Mouse (Mus musculus) CH12.LX (cell line): ENCODE data around the gene Gcdh. TPM values are rescaled to one million over a fixed set of nuclear protein-coding genes. Genes with fewer than 3 reads are reported as not detected.
A peak's percentile ranks its signal among the peaks of the same experiment; 100 is the strongest.

Source experiments
- DNase-seq: peaks from one replicate; pipeline ENCODE4 v3.0.0-alpha.2; 2013; ENCODE audit errors: extremely low read depth
- H3K27ac ChIP-seq: 2 replicates; pipeline ENCODE4 v1.5.1; 2012; ENCODE audit warnings: low read depth, mild to moderate bottlenecking, control low read depth, moderate library complexity; ENCODE audit not compliant: insufficient read depth
- H3K27me3 ChIP-seq: replicated peaks from 2 replicates; pipeline ENCODE3; 2012; ENCODE audit warnings: inconsistent platforms
- H3K36me3 ChIP-seq, 2 experiments: replicated peaks in 1 of 2; 2 replicates each; pipeline versions ENCODE3 to v1.6.1; 2012; ENCODE audit warnings: inconsistent platforms in 1 of 2, low read length in 1 of 2, mild to moderate bottlenecking in 1 of 2, mixed read lengths in 1 of 2, moderate library complexity in 1 of 2; ENCODE audit not compliant: control insufficient read depth in 1 of 2, insufficient read depth in 1 of 2
- H3K4me1 ChIP-seq, 2 experiments: 2 replicates each; pipeline ENCODE4 v1.6.1; 2012; ENCODE audit warnings: inconsistent platforms in 1 of 2, moderate library complexity in 1 of 2; ENCODE audit not compliant: insufficient read depth in 2 of 2, control insufficient read depth in 1 of 2
- H3K4me2 ChIP-seq: 2 replicates; pipeline ENCODE4 v1.6.1; 2012; ENCODE audit warnings: low read depth, mild to moderate bottlenecking, control low read depth; ENCODE audit not compliant: poor library complexity, insufficient read depth, severe bottlenecking
- H3K4me3 ChIP-seq, 3 experiments: fragments of 150-350 bp in 1 of 3; sonication (generic) in 1 of 3; replicated peaks in 1 of 3; 2 replicates each; pipeline versions ENCODE3 to v1.5.1; 2011 to 2012; ENCODE audit warnings: low read depth in 2 of 3, low read length in 2 of 3, mild to moderate bottlenecking in 2 of 3, moderate library complexity in 2 of 3, control low read depth in 1 of 3, improper control_type of control experiment in 1 of 3, inconsistent platforms in 1 of 3, mixed read lengths in 1 of 3; ENCODE audit not compliant: poor library complexity in 1 of 3
- H3K79me2 ChIP-seq: replicated peaks from 2 replicates; pipeline ENCODE4 v1.6.1; 2012; ENCODE audit warnings: mild to moderate bottlenecking, moderate library complexity; ENCODE audit not compliant: control insufficient read depth, poor library complexity, insufficient read depth, severe bottlenecking; ENCODE audit errors: extremely low read depth
- H3K9ac ChIP-seq: 2 replicates; pipeline ENCODE4 v1.6.1; 2012; ENCODE audit warnings: low read depth, mild to moderate bottlenecking, control low read depth, moderate library complexity; ENCODE audit not compliant: insufficient read depth
- H3K9me3 ChIP-seq: replicated peaks from 2 replicates; pipeline ENCODE3; 2012; ENCODE audit warnings: low read length, inconsistent platforms, mixed read lengths
- BHLHE40 ChIP-seq: IDR thresholded peaks from 2 replicates; pipeline ENCODE4 v1.6.1; 2011; ENCODE audit warnings: mild to moderate bottlenecking, low read depth, low read length, improper control_type of control experiment
- CHD2 ChIP-seq: IDR thresholded peaks from 2 replicates; pipeline ENCODE4 v1.6.1; 2011; ENCODE audit warnings: low read length, improper control_type of control experiment
- E2F4 ChIP-seq: IDR thresholded peaks from 2 replicates; pipeline ENCODE4 v1.6.1; 2011; ENCODE audit warnings: low read depth, low read length, improper control_type of control experiment; ENCODE audit not compliant: insufficient replicate concordance
- ELF1 ChIP-seq: IDR thresholded peaks from 2 replicates; pipeline ENCODE4 v1.6.1; 2014; ENCODE audit warnings: low read depth, mild to moderate bottlenecking, inconsistent platforms, low read length, improper control_type of control experiment
- GABPA ChIP-seq: IDR thresholded peaks from 2 replicates; pipeline ENCODE4 v1.6.1; 2012; ENCODE audit warnings: low read depth, low read length, improper control_type of control experiment, inconsistent platforms; ENCODE audit not compliant: insufficient replicate concordance
- JUN ChIP-seq: IDR thresholded peaks from 2 replicates; pipeline ENCODE4 v1.6.1; 2011; ENCODE audit warnings: low read depth, mild to moderate bottlenecking, low read length, improper control_type of control experiment, moderate library complexity; ENCODE audit not compliant: insufficient read depth
- JUND ChIP-seq: conservative IDR thresholded peaks from 2 replicates; pipeline ENCODE4 v1.6.1; 2011; ENCODE audit warnings: low read depth, low read length, improper control_type of control experiment
- KAT2A ChIP-seq: IDR thresholded peaks from 2 replicates; pipeline ENCODE4 v1.6.1; 2012; ENCODE audit warnings: low read length, improper control_type of control experiment, inconsistent platforms; ENCODE audit not compliant: insufficient replicate concordance
- MXI1 ChIP-seq: IDR thresholded peaks from 2 replicates; pipeline ENCODE4 v1.6.1; 2011; ENCODE audit warnings: mild to moderate bottlenecking, low read depth, low read length, improper control_type of control experiment
- NELFE ChIP-seq: IDR thresholded peaks from 2 replicates; pipeline ENCODE4 v1.6.1; 2011; ENCODE audit warnings: low read depth, low read length, improper control_type of control experiment
- NRF1 ChIP-seq: IDR thresholded peaks from 2 replicates; pipeline ENCODE4 v1.6.1; 2014; ENCODE audit warnings: low read depth, mild to moderate bottlenecking, inconsistent platforms, low read length, improper control_type of control experiment, moderate library complexity
- PAX5 ChIP-seq: IDR thresholded peaks from 2 replicates; pipeline ENCODE4 v1.6.1; 2012; ENCODE audit warnings: low read length, inconsistent platforms, mixed read lengths
- POLR2AphosphoS2 ChIP-seq: IDR thresholded peaks from 2 replicates; pipeline ENCODE4 v1.6.1; 2011; ENCODE audit warnings: low read depth, low read length, improper control_type of control experiment
- RAD21 ChIP-seq: IDR thresholded peaks from 2 replicates; pipeline ENCODE4 v1.6.1; 2011; ENCODE audit warnings: low read depth, mild to moderate bottlenecking, low read length, improper control_type of control experiment, moderate library complexity
- SIN3A ChIP-seq: IDR thresholded peaks from 2 replicates; pipeline ENCODE4 v1.6.1; 2012; ENCODE audit warnings: low read length, improper control_type of control experiment, inconsistent platforms
- USF1 ChIP-seq: IDR thresholded peaks from 2 replicates; pipeline ENCODE4 v1.6.1; 2014; ENCODE audit warnings: low read depth, mild to moderate bottlenecking, inconsistent platforms, low read length, improper control_type of control experiment
- ZC3H11A ChIP-seq: IDR thresholded peaks from 2 replicates; pipeline ENCODE4 v1.6.1; 2012; ENCODE audit warnings: low read depth, mild to moderate bottlenecking, inconsistent platforms, low read length, improper control_type of control experiment
- ZKSCAN1 ChIP-seq: IDR thresholded peaks from 2 replicates; pipeline ENCODE4 v1.6.1; 2012; ENCODE audit warnings: low read depth, inconsistent platforms, low read length, improper control_type of control experiment, borderline replicate concordance
- ZMIZ1 ChIP-seq: IDR thresholded peaks from 2 replicates; pipeline ENCODE4 v1.6.1; 2012; ENCODE audit warnings: low read depth, mild to moderate bottlenecking, inconsistent platforms, low read length, improper control_type of control experiment
- dilution Hi-C: fragments of 300-500 bp; cut with MboI; formaldehyde crosslinking; loops from 2 replicates; pipeline ENCODE4 v1.14.3; 2020; ENCODE audit warnings: low sequenced_read_pairs; ENCODE audit not compliant: extremely low pct_unique_long_range_greater_than_20kb, extremely low pct_ligation_motif_present
- in situ Hi-C: fragments of 300-500 bp; cut with MboI; formaldehyde crosslinking; loops from 3 replicates; pipeline ENCODE4 v1.14.3; 2019; ENCODE audit warnings: low sequenced_read_pairs, low pct_ligation_motif_present, low pct_unique_long_range_greater_than_20kb, mixed read lengths
- polyA plus RNA-seq: library from polyadenylated mRNA; unstranded; fragments of >175 nt; gene quantifications from 2 replicates; pipeline ENCODE4 v1.2.1, GENCODE M21; 2012; ENCODE audit warnings: low read depth; ENCODE audit not compliant: insufficient read length
- total RNA-seq, 2 experiments: library from RNA; depleted of rRNA; stranded (reverse); fragments of 300-350 nt in 1 of 2; fragments of >200 nt in 1 of 2; gene quantifications; 2 replicates each; pipeline ENCODE4 v1.2.3; 2012 to 2014

The Gcdh gene
- total and polyA plus RNA-seq, 3 experiments, result 13.7 to 26.2 (median 16.4) TPM

DNA sequence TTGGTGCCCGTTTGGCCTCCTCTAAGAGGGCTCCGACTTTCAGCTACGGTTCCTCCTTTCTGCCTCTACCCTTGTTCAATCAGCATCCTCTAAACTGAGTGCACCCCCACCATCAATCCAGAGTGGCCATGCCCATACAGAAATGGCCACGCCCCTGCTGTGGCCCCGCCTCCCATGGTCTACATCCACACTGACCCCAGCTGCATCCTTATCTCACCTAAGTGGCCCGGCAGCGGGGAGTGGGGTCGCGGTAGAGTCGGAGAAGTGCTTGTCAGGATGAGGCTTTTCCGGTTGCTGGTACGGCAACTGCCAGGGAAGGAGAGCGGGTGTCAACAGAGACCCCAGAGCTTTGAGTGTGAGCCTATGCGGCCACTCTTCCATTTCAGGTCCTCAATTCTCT, 41.8 kb upstream of the Gcdh start:
- Histone ChIP-seq H3K36me3 (no peaks in the 10 kb centered on the region), H3K9me3 (no peaks in the 10 kb centered on the region), H3K4me1 (peaks cover 21 to 22% of the 10 kb centered on the region in 2 experiments), H3K27ac (no peak overlapping the region), H3K9ac (no peak overlapping the region), H3K79me2 (no peaks in the 10 kb centered on the region), H3K27me3 (peaks cover 77% of the 10 kb centered on the region), H3K4me3 (no peak overlapping the region), H3K4me2 (0 out of 2 replicates have a peak overlapping the region, but pooled peaks have one; percentile 54)
- in situ Hi-C loops, result no loop called here
- no peak for DNase-seq
- TF ChIP-seq JUND (no peak), E2F4 (no peak), SIN3A (no peak), GABPA (no peak), NELFE (no peak), ELF1 (no peak), USF1 (no peak), POLR2AphosphoS2 (no peak), JUN (no peak), PAX5 (no peak), CHD2 (no peak), ZC3H11A (no peak)
- dilution Hi-C loops, result no loop called here

DNA sequence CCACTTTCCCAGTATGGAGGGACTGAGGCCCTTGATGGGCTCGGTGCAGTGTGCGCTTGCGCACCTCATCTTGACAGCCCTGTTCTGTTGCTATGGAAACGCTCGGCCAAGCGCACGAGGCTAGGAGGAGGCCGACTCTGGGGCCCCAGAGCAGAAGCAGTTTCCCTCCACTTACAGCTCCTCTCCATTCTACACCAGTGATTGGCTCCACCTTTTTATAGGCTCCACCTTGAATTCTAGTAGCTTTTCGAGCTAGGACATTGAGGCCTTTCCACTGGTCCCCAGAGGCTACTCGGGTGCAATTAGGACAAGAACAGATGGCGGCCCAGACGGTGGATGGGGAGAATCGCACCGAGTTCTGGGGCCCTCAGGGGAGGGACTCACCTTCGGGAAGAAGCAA, 41.1 kb upstream of the Gcdh start:
- Histone ChIP-seq H3K4me1 (peaks cover 21 to 22% of the 10 kb centered on the region in 2 experiments), H3K9ac (no peak overlapping the region), H3K4me2 (peak overlapping the region; percentile 54; the same call in 1 of the 2 replicates), H3K36me3 (no peaks in the 10 kb centered on the region), H3K27ac (no peak overlapping the region), H3K4me3 (no peak overlapping the region), H3K27me3 (peaks cover 75% of the 10 kb centered on the region), H3K9me3 (no peaks in the 10 kb centered on the region), H3K79me2 (no peaks in the 10 kb centered on the region)
- in situ Hi-C loops (no loop called here), dilution Hi-C loops (no loop called here)
- TF ChIP-seq KAT2A (no peak), RAD21 (no peak), ZMIZ1 (no peak), SIN3A (no peak), JUN (no peak), BHLHE40 (0 out of 2 replicates have a peak, but pooled peaks have one; percentile 12), GABPA (no peak), MXI1 (peak; percentile 56; the same call in 1 of the 2 replicates), NRF1 (peak; percentile 78), ZKSCAN1 (no peak)
- peak; percentile 67 for DNase-seq
